Mouse (Mus musculus) spleen, postnatal 36 days (tissue): ENCODE measurements around the gene Dsn1.

ENCODE experiments used
- DNase-seq, 2 experiments: peaks; one replicate each; pipeline ENCODE4 v3.0.0; 2022; ENCODE audit warnings: low spot score in 2 of 2, mixed read lengths in 1 of 2

Gene Dsn1

DNA sequence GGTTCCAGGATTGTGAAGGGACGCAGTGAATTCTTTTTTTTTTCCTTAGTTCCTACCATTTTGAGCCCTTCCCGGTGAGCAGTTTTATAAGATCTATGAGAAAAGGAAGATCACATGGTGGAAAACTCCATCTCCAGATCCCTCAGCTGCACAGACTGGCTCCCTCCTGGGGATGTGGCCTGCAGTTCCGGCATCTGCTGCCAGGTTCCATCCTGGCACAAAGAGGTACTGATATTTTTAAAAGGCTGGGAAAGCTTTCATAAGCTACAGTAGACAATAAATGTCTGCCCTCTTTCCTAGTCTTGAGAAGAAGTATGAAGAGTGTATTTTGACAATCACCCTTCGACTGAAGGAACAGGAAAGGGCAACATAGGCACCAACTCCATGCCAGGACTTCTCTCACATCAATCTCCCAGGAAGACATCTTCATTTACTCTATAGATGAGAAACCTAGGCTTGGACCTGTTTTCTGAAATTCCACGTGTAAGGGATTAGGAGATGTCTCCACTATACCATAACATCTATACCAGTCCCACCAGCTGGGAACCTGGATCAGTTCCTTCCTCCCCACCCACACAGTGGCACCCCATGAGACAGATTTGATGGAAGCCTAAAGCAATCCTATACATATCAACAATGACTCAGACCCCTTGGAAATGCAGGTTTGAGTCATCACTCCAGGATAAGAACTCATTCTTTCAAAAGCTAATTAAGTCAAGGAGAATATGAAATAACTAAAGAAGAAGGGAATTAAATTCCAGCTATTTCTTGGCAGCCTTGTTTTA is 33.4 kb downstream of the Dsn1 start:
- DNase-seq, result no peak

DNA sequence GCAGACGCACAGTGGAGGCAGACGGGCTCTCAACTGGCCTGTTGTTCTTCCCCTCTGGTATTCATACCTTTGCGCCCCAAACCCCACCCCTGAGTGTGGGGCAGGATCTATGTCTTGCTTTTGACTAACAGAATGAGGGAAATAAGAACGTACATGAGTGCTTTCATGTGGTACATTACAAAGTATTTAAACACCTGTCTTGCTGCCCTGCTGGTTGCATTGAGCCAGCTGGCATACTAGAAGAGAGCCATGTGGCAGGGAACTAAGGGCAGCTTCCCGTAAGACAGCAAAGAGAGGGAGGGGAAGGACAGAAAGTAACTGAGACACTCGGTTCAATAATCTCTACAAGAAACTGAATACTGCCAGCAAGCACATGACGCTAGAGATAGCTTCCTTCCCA is 36.7 kb downstream of the Dsn1 start:
- DNase-seq, result no peak

DNA sequence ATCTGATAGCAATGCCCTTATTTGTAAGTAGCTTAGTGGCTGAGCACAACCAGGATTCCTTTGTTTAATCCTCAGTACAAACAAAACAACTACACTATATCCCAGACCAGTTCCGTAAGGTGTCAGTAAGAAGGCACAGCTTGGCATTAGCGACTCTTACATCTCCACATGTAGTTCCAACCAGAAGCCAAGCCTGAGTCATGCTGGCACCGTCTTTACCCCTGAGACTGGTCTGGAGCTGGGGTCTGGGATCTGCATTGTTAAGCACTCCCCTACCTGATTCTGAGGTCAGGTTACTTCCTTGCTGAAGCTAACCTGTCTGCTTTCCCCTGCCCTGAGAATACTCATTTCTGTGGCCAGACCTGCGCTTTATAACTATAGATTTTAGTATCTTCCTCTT is 38.5 kb downstream of the Dsn1 start:
- no peak for DNase-seq

DNA sequence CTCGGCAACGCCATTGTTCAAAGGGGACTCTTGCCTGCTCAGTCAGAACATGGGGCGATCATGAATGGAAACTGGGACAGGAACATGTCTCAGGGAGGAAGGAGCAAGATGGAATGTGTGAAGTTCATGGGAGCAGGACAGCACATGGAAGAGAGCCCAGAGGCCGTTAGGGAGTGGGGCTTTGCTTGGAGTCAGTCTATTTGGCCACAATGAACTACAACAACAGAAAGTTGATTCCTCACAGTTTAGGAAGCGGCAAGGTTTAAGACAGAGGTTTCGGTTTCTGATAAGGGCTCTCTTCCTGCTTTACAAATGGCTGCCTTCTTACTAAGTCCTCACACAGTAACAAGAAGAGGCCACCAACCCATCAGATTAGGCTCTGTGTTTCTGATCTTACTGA is 39.6 kb downstream of the Dsn1 start:
- no peak for DNase-seq

DNA sequence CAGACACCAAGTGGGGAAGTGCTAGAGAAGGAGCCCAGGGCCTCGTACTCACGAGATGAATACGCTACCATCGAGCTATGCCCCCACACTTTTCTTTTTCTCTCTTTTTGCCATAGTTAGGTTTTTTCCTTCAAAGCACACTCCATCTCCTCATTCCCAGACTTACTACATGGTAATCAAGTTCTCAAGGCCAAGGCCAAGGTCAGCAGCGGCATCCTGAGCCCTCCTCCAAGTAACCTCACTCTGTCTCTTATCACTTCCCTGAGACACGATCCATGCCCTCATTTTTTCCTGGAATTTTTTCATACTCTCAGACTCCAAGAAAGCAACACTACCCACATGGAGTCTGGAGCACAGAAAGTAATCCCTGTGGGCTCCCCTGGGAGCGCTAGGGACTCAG is 43.1 kb downstream of the Dsn1 start:
- DNase-seq, result no peak

DNA sequence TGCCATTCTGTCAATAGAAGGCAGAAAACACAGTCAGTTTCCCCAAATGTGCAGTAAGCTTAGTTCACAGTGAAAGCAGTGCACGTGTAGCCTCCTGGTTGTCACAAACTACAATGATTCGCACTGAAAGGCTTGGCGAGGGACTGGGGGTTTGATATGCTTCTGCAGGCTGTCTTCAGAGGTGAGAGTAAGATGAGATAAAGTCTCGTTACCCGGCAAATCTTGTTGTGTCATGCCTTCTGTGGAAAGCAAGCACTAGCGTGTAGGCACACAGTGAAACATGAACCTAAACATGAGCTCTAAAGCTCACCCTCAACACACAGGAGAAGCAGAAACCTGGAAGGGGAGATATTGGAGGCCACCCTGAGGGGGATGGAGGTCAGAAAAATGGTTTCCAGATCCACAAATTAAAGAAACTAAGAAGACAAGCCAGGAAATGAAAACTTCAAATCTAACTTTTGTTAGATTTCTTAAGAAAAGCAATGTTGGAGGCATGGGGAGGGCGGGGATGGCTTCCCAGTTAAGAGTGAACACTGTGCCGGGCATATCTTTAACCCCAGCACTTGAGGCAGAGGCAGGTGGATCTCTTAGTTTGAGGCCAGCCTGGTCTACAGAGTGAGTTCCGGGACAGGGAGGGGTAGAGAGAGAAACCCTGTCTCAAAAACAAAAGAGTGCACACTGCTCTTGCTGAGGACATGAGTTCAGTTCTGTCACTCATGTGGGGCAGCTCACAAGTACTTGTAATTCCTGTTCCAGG is 48.3 kb downstream of the Dsn1 start:
- no peak for DNase-seq

DNA sequence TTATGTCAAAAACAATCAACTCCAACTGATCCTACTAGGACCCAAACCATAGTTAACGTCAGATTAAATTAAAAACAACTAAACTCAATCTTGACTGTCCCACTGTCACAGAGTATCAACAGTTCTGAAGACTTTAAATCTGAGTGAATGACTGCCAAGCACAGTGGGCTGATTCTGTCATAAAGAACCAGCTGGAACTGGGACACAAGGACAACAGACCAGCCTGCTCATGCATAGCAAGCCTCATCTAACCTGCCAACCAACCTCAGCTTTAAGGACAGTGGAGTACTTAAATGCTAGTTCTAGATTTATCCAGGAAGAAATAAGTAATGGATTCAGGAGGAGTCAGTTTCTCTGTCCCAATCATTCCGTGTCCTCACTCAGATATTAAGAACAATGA is 49.9 kb downstream of the Dsn1 start:
- no peak for DNase-seq

DNA sequence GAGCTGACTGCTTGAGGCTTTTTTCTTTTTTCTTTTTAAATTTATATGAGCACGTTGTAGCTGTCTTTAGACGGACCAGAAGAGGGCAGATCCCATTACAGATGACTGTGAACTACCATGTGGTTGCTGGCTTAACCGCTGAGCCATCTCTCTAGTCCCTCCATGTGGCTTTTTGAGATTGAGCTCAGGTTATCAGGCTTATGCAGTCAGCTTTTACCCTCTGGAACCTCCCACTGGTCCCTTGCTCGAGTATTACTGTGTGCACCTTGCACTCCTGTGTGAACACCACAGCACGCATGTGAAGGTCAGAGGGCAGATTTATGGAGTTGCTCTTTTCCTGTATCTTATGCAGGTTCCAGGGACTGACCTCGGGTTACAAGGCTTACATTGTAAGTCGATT is 50.6 kb downstream of the Dsn1 start:
- no peak for DNase-seq

DNA sequence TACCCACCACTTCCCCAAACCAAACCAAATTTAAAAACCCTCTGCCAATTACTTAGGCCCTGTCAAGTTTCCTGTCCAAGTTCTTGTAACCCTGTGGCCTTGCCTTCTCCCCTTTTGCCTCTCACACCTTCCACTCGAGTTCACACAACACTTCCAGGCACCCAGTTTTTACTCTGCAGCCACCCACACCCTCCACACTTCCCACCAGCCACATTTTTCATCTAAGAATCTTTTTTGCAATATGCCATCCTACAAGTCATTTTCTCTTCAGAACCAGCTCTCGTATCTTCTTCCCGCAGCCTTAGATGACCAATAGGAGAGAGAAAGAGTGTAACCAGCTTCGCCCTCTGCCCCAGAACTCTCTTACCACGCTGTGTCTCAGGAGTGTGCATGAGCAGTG is 52.5 kb downstream of the Dsn1 start:
- DNase-seq, result no peak

DNA sequence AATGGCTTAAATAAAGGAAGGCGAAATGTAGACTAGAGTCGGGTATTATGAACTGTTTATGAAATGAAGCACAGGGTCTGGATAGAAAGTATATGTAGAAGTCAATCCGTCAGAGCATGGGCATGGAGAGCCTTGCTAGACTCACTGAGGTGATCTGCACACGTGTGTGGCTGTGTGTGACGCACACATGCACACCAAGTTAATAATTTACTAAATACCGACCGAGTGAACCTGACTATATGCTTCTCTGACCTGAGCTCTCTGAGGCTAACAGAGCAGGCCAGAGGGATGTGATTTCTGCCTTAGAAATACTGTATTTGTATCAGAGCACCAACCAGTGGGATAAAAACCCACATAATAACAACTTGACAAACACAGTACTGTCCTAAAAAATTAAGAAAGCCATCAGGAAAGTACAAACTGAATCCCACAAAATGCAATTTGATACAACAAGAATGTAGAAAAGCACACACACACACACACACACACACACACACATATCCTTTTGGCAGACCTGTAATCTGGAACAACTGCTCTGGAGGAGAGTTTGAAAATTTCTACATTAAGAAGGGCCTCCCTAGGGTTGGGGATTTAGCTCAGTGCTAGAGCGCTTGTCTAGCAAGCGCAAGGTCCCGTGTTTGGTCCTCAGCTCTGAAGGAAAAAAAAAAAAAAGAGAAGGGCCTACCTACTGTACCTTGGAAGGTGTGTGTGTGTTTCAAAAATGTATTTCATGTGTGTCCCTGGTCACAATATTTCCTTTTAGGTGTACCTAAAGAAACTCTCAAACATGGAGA is 55.5 kb downstream of the Dsn1 start:
- DNase-seq, result no peak

DNA sequence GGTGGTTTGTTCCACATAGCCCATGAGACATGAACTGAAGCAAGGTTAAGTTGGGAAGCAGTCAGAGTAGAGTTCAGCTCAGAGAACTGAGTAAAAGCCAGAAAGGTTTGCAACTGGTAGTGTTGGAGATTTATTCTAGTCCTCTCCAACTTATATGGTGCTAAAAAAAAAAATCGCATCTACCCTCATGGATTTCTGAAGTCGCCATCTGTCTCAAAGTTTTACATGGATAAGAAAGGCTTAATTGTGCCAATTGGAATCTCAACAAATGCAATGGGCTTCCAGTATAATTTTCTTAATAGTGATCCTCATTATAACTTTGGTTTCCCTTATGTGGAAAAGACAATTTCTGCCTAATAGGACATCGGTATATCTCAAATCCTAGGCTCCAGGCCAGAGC is 56.1 kb downstream of the Dsn1 start:
- no peak for DNase-seq
